Mouse (Mus musculus): Measurements from ENCODE around the gene Olfr1044. TPM values are rescaled to one million over a fixed set of nuclear protein-coding genes. Genes with fewer than 3 reads are reported as not detected.
"Not testable (repeated sequence)": the region's sequence is repeated elsewhere in the genome, so short reads cannot be mapped to it uniquely, and the experiment has no call there.

Olfr1044 gene
- not detected in 2 replicates for polyA plus RNA-seq (2015; fragmentation: Nextera tagmentation; extraction: Ambion mirVana)

GRCm38 (mm10) chr2:86177720-86178119 lies at the start of gene Olfr1044:
Gene Olfr1044, minus strand, starts transcription at chr2:86177820.
- no peak within 1 kb of the TSS for H3K4me2 ChIP-seq (replicated peaks)
- no peak for ATAC-seq
- H3K36me3 ChIP-seq, result no peaks in the 10 kb centered on the region
- no peak within 1 kb of the TSS for H3K9ac ChIP-seq (replicated peaks)
- no peak within 1 kb of the TSS for H3K4me3 ChIP-seq (replicated peaks)
- H3K4me1 ChIP-seq (replicated peaks), result no peaks in the 10 kb centered on the region
- no peaks in the 10 kb centered on the region for H3K27me3 ChIP-seq
- no peak within 1 kb of the TSS for H3K27ac ChIP-seq
- no peaks in the 10 kb centered on the region for H3K9me3 ChIP-seq

- Histone ChIP-seq H3K27me3 (no peaks in the 10 kb centered on the region), H3K9ac (replicated peaks) (no peak within 1 kb of the TSS), H3K4me2 (replicated peaks) (no peak within 1 kb of the TSS), H3K4me1 (replicated peaks) (no peaks in the 10 kb centered on the region), H3K27ac (no peak within 1 kb of the TSS), H3K4me3 (replicated peaks) (no peak within 1 kb of the TSS), H3K9me3 (no peaks in the 10 kb centered on the region), H3K36me3 (no peaks in the 10 kb centered on the region)
- ATAC-seq, result no peak
- 70% methylated on average over 2 of the region's 2 CpGs for WGBS
Observed at GRCm38 (mm10) chr2:86219214-86219613, 41.6 kb upstream of the Olfr1044 start, which contains the start of gene Olfr1046. Gene Olfr1046, minus strand, starts transcription at chr2:86219314.

- no peak for ATAC-seq
- Histone ChIP-seq H3K9ac (replicated peaks) (no peak within 1 kb of the TSS), H3K9me3 (no peaks in the 10 kb centered on the region), H3K4me2 (replicated peaks) (no peak within 1 kb of the TSS), H3K4me3 (replicated peaks) (no peak within 1 kb of the TSS), H3K27ac (no peak within 1 kb of the TSS), H3K27me3 (no peaks in the 10 kb centered on the region), H3K4me1 (replicated peaks) (no peaks in the 10 kb centered on the region), H3K36me3 (no peaks in the 10 kb centered on the region)
Observed at GRCm38 (mm10) chr2:86202909-86203308, 25.3 kb upstream of the Olfr1044 start, which contains the start of gene Olfr1045. Gene Olfr1045, minus strand, starts transcription at chr2:86203009.

- no peaks in the 10 kb centered on the region for H3K9me3 ChIP-seq
- no peak overlapping the region for H3K4me2 ChIP-seq (replicated peaks)
- H3K9ac ChIP-seq (replicated peaks), result no peak overlapping the region
- no peaks in the 10 kb centered on the region for H3K27me3 ChIP-seq
- H3K4me1 ChIP-seq (replicated peaks), result no peaks in the 10 kb centered on the region
- no peak overlapping the region for H3K4me3 ChIP-seq (replicated peaks)
- no peaks in the 10 kb centered on the region for H3K36me3 ChIP-seq
- H3K27ac ChIP-seq, result no peak overlapping the region
- ATAC-seq, result no peak
- WGBS, result 54% methylated on average over 1 of the region's 1 CpGs
Observed at GRCm38 (mm10) chr2:86195863-86196262, 18.2 kb upstream of the Olfr1044 start.

- no peak within 1 kb of the TSS for H3K27ac ChIP-seq
- H3K27me3 ChIP-seq, result no peaks in the 10 kb centered on the region
- no peak for ATAC-seq
- H3K9me3 ChIP-seq, result no peaks in the 10 kb centered on the region
- H3K9ac ChIP-seq (replicated peaks), result no peak within 1 kb of the TSS
- no peak within 1 kb of the TSS for H3K4me2 ChIP-seq (replicated peaks)
- no peaks in the 10 kb centered on the region for H3K4me1 ChIP-seq (replicated peaks)
- H3K4me3 ChIP-seq (replicated peaks), result no peak within 1 kb of the TSS
- H3K36me3 ChIP-seq, result no peaks in the 10 kb centered on the region
Observed at GRCm38 (mm10) chr2:86185583-86185982, 8.0 kb upstream of the Olfr1044 start, which contains the start of gene Olfr52. Gene Olfr52, minus strand, starts transcription at chr2:86185683.

- Histone ChIP-seq H3K9me3 (no peaks in the 10 kb centered on the region), H3K9ac (replicated peaks) (no peak overlapping the region), H3K4me2 (replicated peaks) (no peak overlapping the region), H3K4me1 (replicated peaks) (no peaks in the 10 kb centered on the region), H3K4me3 (replicated peaks) (no peak overlapping the region), H3K27me3 (no peaks in the 10 kb centered on the region), H3K36me3 (no peaks in the 10 kb centered on the region), H3K27ac (no peak overlapping the region)
- no peak for ATAC-seq
- WGBS, result 82% methylated on average over 3 of the region's 3 CpGs
Observed at GRCm38 (mm10) chr2:86179950-86180349, 2.3 kb upstream of the Olfr1044 start.

- not testable (repeated sequence) for H3K9ac ChIP-seq (replicated peaks); H3K27me3 ChIP-seq; H3K27ac ChIP-seq; H3K36me3 ChIP-seq; H3K4me2 ChIP-seq (replicated peaks); ATAC-seq; H3K4me3 ChIP-seq (replicated peaks); H3K4me1 ChIP-seq (replicated peaks); H3K9me3 ChIP-seq
- 84% methylated on average over 7 of the region's 7 CpGs for WGBS
Observed at GRCm38 (mm10) chr2:86175422-86175821, 2.2 kb downstream of the Olfr1044 start.

- H3K27me3 ChIP-seq, result no peaks in the 10 kb centered on the region
- no peaks in the 10 kb centered on the region for H3K36me3 ChIP-seq
- H3K4me3 ChIP-seq (replicated peaks), result no peak within 1 kb of the TSS
- ATAC-seq, result no peak
- H3K4me1 ChIP-seq (replicated peaks), result no peaks in the 10 kb centered on the region
- 92% methylated on average over 2 of the region's 2 CpGs for WGBS
- H3K4me2 ChIP-seq (replicated peaks), result no peak within 1 kb of the TSS
- no peak within 1 kb of the TSS for H3K9ac ChIP-seq (replicated peaks)
- no peaks in the 10 kb centered on the region for H3K9me3 ChIP-seq
- H3K27ac ChIP-seq, result no peak within 1 kb of the TSS
Observed at GRCm38 (mm10) chr2:86167422-86167821, 10.2 kb downstream of the Olfr1044 start, which contains the start of gene Olfr1043. Gene Olfr1043, minus strand, starts transcription at chr2:86167522.

GRCm38 (mm10) chr2:86161738-86162137 lies 15.9 kb downstream of the Olfr1044 start, which contains the start of gene Olfr1042:
Gene Olfr1042, minus strand, starts transcription at chr2:86161838.
- H3K27ac ChIP-seq, result no peak within 1 kb of the TSS
- WGBS, result 89% methylated on average over 2 of the region's 2 CpGs
- no peaks in the 10 kb centered on the region for H3K36me3 ChIP-seq
- H3K4me3 ChIP-seq (replicated peaks), result no peak within 1 kb of the TSS
- H3K9ac ChIP-seq (replicated peaks), result no peak within 1 kb of the TSS
- no peak within 1 kb of the TSS for H3K4me2 ChIP-seq (replicated peaks)
- no peak for ATAC-seq
- no peaks in the 10 kb centered on the region for H3K27me3 ChIP-seq
- H3K4me1 ChIP-seq (replicated peaks), result no peaks in the 10 kb centered on the region
- H3K9me3 ChIP-seq, result no peaks in the 10 kb centered on the region

GRCm38 (mm10) chr2:86146632-86147031 lies 31.0 kb downstream of the Olfr1044 start, which contains the start of gene Olfr1040:
Gene Olfr1040, minus strand, starts transcription at chr2:86146732.
- Histone ChIP-seq H3K9ac (replicated peaks) (no peak within 1 kb of the TSS), H3K4me2 (replicated peaks) (no peak within 1 kb of the TSS), H3K4me3 (replicated peaks) (no peak within 1 kb of the TSS), H3K27ac (no peak within 1 kb of the TSS), H3K36me3 (no peaks in the 10 kb centered on the region), H3K27me3 (no peaks in the 10 kb centered on the region), H3K9me3 (no peaks in the 10 kb centered on the region), H3K4me1 (replicated peaks) (no peaks in the 10 kb centered on the region)
- 89% methylated on average over 1 of the region's 1 CpGs for WGBS
- ATAC-seq, result no peak

GRCm38 (mm10) chr2:86135828-86136227 lies 41.8 kb downstream of the Olfr1044 start, which contains the start of gene Olfr1039:
Gene Olfr1039, minus strand, starts transcription at chr2:86135928.
- H3K27me3 ChIP-seq, result no peaks in the 10 kb centered on the region
- H3K9ac ChIP-seq (replicated peaks), result no peak within 1 kb of the TSS
- H3K4me1 ChIP-seq (replicated peaks), result no peaks in the 10 kb centered on the region
- no peaks in the 10 kb centered on the region for H3K9me3 ChIP-seq
- 95% methylated on average over 1 of the region's 1 CpGs for WGBS
- no peaks in the 10 kb centered on the region for H3K36me3 ChIP-seq
- no peak within 1 kb of the TSS for H3K27ac ChIP-seq
- no peak within 1 kb of the TSS for H3K4me3 ChIP-seq (replicated peaks)
- H3K4me2 ChIP-seq (replicated peaks), result no peak within 1 kb of the TSS
- no peak for ATAC-seq
